Mouse (Mus musculus): Measurements from ENCODE around the gene Ccdc82.

The Ccdc82 gene

GRCm38 (mm10) chr9:13299190-13299589 is 52.4 kb downstream of the Ccdc82 start:
- no peak for DNase-seq (ENCODE audit: low spot score)

DNA sequence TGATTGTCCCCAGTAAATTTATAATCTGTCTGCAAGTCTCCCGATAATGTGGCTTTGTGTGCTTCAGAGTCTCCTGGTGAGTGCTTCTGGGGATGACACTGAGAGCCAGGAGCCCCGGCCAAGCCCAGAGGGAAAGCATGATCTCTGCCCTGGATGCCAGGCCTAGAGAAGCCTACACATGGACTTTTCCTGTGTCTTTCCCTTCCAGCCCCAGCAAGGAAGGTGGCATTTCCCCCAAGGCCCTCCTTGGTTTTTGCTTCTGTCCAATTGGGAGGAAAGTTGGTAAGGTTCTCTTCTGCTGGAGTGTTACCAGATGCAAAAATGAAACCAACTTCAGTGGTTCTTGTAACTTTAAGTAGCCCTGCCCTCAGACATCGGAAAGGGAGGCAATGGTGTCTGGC is 53.3 kb downstream of the Ccdc82 start:
- no peak for DNase-seq (ENCODE audit: low spot score)

DNA sequence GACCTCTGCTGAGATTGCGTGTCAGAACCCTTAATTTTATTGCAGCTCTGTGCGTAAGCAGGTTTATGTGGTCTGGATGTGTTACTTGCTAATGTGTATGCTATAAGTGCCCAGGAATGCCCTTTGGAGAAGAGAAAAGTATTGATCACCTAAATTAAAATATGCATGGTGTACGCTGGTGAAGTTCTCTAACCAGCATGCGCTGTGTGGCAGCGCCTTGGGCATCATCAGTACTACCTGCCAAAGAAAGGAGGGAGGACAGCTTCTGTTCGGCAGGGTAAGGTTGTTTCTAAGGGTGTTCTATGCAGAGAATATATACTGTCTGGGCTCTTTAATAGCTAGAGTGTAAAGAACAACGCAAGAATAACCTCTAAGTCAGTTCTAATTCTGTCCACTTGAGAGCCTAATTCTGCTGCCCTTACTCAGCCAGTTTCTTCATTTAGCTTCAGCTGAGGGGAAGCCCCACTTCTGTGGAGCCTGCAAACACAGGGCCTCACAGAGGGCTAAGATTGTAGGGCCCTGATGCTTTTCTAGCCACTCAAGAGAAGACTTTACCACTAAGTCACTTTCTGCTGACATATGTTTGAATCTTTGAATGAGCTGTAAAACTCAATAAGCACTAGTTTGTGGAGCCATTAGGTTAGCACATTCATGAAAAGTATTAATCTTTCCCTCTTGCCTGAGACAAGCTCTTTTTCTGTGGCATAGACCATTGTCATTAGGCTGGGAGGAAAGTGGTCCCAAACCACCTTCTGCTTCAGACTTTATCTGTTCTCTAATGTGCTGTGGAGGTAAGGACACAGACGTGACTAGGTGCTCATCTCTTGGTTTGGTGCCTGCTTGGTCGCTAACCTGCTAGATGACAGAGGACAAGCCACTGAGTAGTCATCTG is 54.4 kb downstream of the Ccdc82 start:
- no peak for DNase-seq (ENCODE audit: low spot score)

GRCm38 (mm10) chr9:13302183-13302825 is 55.5 kb downstream of the Ccdc82 start:
- no peak for DNase-seq (ENCODE audit: low spot score)

GRCm38 (mm10) chr9:13303099-13303771 is 56.5 kb downstream of the Ccdc82 start:
- no peak for DNase-seq (ENCODE audit: low spot score)

DNA sequence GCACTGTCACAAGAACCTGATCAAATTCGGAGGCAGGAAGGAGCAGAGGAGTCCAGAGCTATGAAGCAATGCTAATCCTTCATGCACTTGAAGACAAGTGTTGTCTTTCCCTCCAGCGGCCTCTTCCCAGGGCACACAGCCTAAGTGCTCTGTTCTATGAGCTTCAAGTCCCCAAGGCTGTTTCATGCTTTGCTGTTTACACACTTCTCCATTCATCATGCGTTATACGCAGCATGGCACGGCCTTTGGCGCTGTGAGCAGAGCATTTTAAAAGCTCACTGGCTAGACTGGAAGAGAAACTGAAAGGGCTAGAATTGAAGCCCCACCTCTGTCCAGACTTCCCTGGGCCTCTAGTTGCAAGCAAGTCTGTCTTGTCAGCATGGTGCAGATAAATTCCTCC is 57.2 kb downstream of the Ccdc82 start:
- DNase-seq (ENCODE audit: low spot score), result no peak

- no peak for DNase-seq (ENCODE audit: low spot score)
These were observed 59.7 kb downstream of the Ccdc82 start for GRCm38 (mm10) chr9:13306471-13306870.

DNA sequence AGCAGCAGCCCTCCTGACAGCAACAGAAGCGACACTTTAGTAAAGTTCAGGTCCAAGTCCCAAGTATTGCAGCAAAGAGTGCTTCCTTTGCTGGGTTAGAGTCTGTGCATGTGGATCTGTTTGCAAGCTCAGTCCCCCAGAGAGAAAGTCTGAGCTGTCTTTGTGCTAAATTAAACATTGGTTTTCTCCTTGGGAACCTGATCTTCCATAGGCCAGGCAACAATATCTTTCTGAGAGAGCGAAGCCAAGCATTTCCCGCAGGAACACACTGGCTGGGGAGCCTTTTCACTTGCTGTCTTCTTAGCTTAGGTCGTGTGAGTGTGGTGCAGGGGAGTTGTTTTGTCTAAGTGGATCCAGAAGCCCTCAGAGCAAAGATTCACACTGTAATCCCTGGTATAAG is 60.5 kb downstream of the Ccdc82 start:
- no peak for DNase-seq (ENCODE audit: low spot score)

DNA sequence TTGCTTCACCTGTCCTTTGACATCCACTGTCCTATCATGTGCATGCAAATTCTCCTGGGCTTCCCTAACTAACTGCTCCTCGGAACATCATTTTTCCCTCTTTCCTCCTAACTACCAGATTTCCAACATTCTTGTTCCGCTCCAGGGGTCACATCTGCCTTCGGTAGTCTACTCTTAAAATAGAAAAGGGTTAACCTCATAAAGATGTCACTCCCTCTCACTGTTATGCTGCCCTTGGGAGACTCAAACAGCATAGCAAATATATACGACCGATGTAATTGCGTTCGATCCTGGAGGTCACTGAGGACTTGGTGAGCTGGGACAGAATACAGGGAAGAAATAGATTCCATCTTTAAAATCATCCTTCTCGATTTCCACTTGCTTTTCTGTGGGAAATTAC is 62.0 kb downstream of the Ccdc82 start:
- DNase-seq (ENCODE audit: low spot score), result no peak

DNA sequence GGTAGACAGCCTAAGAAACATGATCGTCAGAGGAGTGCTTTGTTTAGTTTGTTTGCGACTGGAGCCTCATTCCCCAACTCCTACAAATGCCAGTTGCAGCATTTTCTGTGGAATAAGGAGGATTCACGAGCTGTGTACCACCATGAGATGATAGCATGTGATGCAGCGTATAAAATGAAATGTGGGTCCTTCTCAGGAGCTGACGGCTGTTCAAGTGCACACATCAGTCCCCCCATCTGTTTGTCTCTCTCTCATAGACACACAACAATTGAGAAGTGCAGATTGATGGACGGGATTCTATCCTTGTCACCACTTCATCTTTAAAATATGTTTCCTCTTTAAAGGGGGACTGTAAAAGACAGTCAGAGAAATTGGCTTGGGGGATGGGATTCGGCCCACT is 63.1 kb downstream of the Ccdc82 start:
- DNase-seq (ENCODE audit: low spot score), result no peak

DNA sequence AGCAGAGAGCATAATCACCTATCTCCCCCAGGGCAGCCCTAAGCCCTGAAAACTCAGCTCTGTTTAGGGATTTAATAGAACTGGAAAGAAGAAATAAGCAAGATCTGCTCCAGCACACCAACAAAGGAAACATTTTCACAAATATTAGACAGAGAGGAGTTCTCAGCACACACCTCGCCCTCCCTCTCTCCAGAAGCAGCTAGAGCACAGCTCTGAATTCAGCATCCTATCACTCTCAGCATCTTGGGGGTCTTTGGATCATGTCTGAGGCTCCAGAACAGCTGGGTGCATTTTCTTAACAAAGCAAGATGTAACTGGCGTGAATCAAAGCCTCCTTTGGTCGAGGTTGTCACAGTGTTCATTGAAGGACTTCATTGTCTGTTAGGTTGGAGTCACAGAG is 63.5 kb downstream of the Ccdc82 start:
- no peak for DNase-seq (ENCODE audit: low spot score)

- DNase-seq (ENCODE audit: low spot score), result no peak
These were observed 64.3 kb downstream of the Ccdc82 start for GRCm38 (mm10) chr9:13311094-13311493.

DNA sequence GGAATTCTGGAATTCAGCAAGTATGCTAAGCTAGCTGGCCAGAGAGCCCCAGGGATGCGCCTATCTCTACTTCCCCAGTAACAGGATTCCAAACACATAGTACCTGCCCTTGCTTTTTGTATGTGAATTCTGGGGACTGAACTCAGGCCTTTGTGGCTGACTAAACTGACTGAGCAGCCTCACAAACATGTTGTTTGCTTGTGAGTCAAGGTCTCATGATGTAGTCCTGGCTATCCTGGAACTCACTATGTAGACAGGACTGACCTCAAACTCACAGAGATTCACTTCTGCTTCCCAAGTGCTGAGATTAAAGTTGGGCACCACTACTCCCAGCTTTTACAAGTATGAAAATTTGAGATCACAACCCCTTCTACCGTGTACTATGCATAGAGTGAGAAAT is 67.2 kb downstream of the Ccdc82 start:
- no peak for DNase-seq (ENCODE audit: low spot score)

DNA sequence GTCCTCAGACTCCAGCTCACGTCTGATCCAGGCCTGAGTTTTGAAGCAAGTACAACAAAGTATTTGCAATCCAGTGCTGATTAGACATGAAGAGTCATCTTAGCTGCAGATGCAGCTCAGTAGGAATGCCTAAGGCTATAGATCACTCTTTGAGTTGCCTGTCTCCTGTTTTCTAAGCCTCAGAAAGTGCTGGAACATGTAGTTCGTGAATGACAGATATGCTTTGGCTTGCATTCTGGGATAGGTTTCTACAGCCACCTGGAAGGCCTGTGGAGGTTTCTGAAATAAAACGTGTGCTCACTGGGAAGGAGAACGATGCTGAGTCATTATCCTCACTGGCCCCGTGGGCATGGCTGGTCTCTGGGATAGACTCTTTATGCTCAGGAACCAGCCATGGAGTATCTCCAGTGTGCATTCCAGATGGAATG is 67.8 kb downstream of the Ccdc82 start:
- no peak for DNase-seq (ENCODE audit: low spot score)

DNA sequence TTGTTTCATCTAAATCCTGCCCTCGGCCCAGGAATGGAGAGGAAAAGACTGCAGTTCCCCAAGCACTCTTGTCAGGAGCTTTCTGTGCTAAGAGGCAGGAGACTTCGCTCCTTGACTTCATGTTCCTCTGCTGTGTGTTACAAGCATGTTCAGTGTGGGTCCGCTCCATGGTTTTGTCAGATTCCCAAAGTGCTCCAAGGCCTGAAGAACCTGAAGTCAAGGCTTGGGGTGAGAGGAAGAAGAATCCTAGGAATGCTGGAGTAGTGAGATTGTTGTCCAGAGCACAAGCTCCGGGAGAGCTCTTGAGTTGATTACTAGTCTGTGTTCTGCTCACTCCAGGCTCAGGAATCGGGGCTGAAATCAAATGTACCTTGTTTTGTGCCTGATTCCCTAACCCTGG is 68.6 kb downstream of the Ccdc82 start:
- DNase-seq (ENCODE audit: low spot score), result no peak

- DNase-seq (ENCODE audit: low spot score), result no peak
These were observed 72.8 kb downstream of the Ccdc82 start for GRCm38 (mm10) chr9:13319566-13319965.

GRCm38 (mm10) chr9:13320800-13321364 is 74.1 kb downstream of the Ccdc82 start:
- DNase-seq (ENCODE audit: low spot score), result no peak

- DNase-seq (ENCODE audit: low spot score), result no peak
These were observed 76.3 kb downstream of the Ccdc82 start for GRCm38 (mm10) chr9:13323074-13323473.

GRCm38 (mm10) chr9:13323612-13324011 is 76.9 kb downstream of the Ccdc82 start:
- DNase-seq (ENCODE audit: low spot score), result no peak
